Mouse (Mus musculus): ENCODE measurements around the gene Selenoo. TPM values are rescaled to one million over a fixed set of nuclear protein-coding genes. Genes with fewer than 3 reads are reported as not detected.

The Selenoo gene
- polyA plus RNA-seq (2012; rRNA removed) = 33.1 and 38.3 TPM in 2 replicates

DNA sequence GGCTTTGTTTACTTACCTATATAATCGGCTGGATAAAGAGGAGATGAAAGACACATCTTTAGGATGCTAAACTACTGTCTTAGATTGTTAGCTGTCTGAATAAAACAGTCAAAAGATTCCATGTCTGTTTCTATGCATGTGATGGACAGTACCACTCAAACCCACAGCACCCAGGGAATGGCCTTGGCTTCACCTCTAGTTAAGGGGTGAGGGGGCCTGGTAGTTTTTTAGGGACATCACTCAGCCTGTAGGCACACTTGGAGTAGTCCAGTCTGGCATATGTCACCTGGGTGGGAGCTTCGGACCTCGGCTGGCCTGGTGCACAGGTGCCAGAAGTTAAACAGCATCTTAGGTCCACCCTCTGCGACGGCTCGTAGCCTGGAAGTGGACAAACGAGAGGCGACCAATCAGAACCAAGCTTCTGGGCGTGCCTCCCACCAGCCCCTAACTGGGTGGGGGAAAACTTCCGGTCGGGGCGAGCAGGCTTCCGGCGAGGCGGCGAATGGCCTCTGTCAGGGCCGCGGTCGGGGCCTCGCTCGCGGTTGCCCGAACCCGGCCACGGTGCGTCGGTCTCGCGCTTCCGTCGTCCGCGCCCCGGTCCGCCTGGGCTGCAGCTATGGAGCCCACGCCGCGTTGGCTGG is at the start of gene Selenoo:
TSS of gene Selenoo (plus strand) at position 478 of the 641 bp plus-strand sequence.
- DNase-seq (ENCODE audit: extremely low spot score in 1 of 2, low spot score in 1 of 2) = peak; percentile 78 to 93

DNA sequence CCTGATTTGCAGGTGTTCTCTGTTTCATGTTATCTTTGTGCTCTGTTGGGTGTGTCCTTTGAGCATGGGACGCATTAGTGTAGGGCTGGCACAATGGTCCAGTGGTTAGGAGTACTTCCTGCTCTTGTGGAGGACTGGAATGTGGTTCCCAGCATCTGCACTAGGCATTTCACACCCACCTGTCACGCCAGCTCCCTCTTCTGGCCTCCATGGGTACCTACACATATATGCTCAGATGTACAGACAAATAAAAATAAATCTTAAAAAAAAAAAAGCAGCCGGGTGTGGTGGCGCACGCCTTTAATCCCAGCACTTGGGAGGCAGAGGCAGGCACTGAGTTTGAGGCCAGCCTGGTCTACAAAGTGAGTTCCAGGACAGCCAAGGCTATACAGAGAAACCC is 44.5 kb upstream of the Selenoo start:
- no peak for DNase-seq (ENCODE audit: extremely low spot score in 1 of 2, low spot score in 1 of 2)

DNA sequence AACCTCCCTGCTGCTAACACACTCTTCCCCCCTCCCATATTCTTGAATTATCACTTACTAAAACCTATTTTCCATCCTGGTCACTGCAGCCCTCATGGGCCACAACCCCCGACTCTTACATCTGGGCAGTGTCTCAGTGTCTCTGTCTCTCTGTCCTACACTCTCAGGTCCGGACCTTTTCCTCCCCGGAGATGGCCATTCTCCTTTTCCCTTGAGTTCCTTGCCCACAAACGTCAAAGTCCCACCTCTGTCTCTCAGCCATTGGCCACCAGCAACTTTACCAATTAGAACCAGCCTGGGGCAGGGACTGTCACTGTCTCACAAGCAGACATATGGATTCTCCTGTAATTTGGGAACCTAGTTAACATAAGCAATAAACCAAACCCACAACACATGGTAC is 42.5 kb upstream of the Selenoo start:
- DNase-seq (ENCODE audit: extremely low spot score in 1 of 2, low spot score in 1 of 2) = no peak

DNA sequence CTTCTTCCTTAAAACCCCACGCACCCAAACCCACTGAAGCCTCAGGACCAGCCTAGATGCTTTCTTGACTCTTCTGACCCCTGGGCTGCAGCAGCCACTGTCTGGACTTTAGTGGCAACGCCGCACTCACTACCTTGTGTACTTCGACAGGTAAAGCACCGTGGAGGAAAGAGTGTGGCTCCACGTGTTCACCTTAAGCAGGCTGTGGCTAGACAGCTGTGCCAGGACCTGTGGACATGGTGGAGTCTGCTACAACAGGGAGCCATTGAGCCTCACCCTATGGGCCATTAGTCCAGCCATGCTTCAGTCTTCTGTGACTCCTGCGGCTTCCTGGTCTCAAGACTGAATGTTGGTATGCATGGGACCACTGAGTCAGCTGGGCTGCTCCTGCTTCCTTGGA is 34.2 kb upstream of the Selenoo start:
- DNase-seq (ENCODE audit: extremely low spot score in 1 of 2, low spot score in 1 of 2) = no peak

DNA sequence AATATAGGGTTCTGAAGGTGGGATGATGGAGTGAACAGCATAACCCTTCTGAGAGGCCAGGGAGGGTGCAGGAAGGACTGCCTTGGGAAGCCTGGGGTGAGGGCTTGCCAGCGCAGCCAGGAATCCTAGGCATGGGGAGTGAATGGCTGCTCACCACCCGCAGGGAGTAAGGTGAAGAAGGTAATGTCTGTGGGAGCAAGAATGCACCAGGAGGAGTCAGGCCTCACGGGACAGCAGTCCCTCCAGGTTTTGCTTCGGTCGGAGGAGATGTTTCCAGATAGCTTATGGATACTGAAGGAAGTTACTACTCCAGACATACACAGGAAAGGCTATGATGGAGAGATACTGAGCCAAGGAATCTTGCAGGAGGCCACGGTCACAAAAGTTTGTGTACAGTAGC is 30.1 kb upstream of the Selenoo start:
- DNase-seq (ENCODE audit: extremely low spot score in 1 of 2, low spot score in 1 of 2) = no peak

DNA sequence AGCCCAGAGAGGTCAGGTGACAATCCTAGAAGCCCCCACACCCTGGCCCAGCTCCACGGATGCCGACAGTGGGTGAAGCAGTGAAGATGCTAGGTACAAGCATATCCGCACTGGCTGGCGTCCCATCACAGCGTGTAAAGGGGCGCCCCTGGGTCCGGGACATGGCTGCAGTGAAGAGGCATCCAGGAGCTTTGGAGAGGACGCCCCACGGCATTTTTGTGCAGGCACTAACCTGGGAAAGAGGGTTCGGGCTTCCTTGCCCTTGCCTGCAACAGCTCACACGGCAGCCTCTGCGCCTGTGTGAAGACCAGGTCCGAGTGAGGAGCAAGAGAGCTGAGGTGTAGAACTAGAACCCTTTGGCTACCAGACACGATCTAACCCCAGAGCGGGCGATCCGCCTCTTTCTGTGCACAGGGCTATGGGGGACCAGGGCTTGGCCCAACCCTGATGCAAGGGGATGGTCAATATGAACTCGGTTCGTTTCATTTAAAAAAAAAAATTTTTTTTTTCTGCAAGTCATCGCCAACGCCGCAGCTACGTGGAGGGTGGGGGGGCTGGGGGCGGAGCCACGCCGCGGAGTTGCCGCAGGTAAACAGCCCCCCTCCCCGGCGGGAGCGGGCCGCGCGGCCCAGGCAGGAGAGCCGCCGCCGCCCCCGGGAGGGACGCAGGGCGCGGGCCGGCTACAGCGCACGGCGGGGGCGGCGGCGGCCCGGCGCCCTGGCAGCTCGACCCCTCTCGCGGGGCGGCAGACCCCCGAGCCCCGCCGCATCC is 29.5 kb upstream of the Selenoo start, which contains the start of gene Panx2:
TSS of gene Panx2 (plus strand) at position 574 of the 771 bp plus-strand sequence.
- DNase-seq (ENCODE audit: extremely low spot score in 1 of 2, low spot score in 1 of 2) = no peak

DNA sequence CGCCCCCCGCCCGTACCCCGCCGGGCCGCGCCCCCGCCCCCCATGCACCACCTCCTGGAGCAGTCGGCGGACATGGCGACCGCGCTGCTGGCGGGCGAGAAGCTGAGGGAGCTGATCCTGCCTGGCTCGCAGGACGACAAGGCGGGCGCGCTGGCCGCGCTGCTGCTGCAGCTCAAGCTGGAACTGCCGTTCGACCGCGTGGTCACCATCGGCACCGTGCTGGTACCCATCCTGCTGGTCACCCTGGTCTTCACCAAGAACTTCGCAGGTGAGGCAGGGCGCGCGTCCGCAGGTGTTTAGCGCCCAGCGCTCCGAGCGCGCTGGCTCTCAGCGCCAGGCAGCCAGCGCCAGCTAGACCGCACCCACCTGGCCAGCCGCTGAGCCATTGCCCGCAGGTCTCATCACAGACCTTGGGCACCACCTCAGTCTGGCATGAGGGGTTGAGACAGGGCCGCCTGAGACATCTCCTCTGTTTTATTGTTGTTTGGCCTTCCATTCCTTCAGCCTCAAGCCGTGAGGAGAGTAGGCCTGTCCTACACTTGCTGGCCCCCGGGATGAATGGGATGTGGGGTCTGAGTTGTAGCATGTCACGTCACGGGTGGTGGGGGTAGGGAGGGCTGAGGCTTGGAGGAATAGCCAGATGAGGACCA is 28.7 kb upstream of the Selenoo start:
- no peak for DNase-seq (ENCODE audit: extremely low spot score in 1 of 2, low spot score in 1 of 2)

DNA sequence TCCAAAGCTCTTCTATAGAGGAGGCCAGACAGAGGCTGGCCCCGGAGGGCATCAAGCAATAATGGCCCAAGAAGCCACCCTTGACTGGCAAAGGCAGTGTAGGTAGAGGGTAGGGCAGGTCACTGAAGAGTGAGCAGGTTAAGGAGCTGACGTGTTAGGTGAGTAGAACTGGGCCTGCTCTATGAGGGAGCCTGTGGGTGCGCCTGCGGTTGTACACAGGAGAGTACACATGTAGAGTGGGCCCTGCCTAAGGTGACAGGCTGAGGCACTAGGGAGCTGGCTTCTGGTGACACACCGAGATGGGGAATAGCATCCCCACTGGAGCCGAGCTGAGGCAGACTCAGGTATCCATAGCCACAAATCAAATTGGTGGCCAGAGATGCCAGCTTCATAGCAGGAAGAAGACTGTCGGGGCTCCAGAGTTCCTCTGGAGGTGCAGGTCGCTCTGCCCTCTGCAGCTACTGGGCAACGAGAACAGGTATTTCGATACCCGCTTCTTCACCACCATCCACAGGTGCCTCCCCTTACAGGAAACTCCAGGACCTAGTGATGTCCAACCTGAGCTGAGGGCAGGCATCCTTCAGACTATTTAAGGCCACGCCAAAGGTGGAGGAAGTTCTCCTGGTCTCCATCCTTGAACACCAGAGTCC is 27.9 kb upstream of the Selenoo start:
- no peak for DNase-seq (ENCODE audit: extremely low spot score in 1 of 2, low spot score in 1 of 2)

DNA sequence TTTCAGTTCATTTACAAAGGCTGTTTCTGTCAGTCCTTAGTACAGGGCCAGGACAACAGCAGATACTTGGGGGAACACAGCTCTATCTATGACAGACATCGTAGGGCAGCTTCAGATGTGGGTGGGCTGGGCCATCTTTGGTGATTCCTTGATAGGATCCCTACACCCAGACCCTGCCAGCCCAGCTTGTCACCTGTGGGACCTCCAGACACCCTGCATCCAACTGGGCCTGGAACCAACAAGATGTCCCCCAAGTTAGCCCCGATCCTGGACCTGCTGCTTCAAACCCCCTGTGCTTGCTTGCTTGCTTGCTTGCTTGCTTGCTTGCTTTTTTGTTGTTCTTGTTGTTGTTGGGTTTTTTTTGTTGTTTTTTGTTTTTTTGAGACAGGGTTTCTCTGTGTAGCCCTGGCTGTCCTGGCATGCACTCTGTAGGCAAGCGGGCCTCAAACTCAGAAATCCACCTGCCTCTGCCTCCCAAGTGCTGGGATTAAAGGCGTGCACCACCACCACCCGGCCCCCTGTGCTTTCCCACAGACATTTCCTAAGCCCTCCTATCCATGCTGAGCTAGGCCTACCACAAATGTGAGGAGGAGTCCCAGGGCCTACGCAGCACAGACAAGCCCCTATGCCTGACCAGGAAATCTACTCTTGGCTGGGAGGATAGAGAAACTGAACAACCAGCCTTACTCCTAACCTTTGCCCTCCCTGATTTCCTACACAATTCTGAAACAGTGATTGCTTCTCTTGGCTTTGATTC is 26.9 kb upstream of the Selenoo start:
- DNase-seq (ENCODE audit: extremely low spot score in 1 of 2, low spot score in 1 of 2) = no peak

DNA sequence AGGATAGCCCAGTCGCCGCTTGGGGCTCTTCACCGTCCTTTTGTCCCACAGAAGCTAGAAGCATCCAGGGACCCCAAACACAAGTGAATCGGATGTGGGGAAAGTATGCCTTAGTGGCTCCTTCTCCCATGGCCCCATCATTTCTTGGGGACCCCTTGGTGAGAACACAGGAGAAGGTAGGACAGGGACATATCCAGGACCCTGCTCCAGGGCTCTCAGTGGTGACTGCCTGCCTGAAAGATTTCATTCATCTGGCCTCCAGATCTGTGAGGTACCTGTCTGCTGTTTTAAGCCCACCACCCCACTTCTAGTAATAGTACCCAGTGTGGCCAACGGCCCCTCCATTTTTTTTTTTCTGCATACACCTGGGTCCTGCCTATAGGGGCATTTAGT is 26.4 kb upstream of the Selenoo start:
- DNase-seq (ENCODE audit: extremely low spot score in 1 of 2, low spot score in 1 of 2) = no peak

DNA sequence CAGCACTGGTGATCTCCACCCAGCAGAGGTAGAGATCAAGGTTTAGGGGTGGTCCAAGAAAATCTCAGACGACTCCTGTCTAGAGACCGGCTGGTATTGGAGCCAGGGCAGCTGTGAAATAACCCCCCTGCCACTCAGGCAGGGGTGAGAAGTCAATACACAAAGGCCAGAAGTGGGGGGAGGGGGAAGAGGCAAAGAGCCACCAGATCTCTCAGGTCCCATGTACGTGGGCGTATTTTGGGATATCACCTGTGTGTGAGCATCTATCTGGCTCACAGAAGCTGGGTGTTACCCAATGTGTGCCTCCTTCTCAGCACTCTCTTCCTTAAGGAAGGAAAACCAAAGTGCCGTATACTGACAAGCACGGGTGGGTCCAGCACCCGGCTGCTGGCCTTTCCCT is 25.9 kb upstream of the Selenoo start:
- DNase-seq (ENCODE audit: extremely low spot score in 1 of 2, low spot score in 1 of 2) = no peak

DNA sequence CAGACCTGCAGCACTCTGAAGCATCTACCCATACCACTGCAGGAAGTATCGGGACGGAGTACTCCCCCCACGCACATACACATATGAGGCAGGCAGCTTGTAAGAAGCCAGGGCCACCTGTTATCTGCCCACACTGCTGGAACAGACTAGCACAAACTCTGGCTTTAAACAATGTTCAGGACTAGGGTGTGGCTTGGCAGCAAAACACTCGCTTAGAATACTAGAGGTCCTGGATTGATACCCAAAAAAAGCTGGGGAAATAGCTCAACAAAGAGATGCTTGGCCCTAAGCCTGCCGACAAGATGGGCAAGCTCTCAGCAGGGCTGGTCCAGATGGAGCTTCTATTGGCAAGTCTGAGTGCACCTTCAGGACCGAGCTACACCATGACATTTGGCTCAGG is 25.3 kb upstream of the Selenoo start:
- DNase-seq (ENCODE audit: extremely low spot score in 1 of 2, low spot score in 1 of 2) = peak; percentile 56 to 69

DNA sequence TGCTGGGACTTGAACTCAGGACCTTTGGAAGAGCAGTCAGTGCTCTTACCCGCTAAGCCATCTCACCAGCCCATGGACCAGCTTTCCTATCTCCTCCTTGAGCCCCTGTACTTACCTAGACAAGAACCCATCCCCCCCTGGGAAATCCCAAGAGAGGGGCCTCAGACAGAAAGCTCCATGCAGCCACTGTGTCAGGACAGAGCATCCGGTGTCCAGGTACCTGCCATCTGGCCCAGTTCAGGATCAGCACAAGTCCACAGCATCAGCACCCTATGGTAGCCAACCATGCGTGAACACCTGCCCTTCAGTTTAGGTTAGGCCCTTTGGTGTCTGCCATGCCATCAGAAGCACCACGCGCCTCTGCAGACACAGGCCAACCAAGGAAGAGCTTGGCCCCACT is 24.0 kb upstream of the Selenoo start:
- no peak for DNase-seq (ENCODE audit: extremely low spot score in 1 of 2, low spot score in 1 of 2)

DNA sequence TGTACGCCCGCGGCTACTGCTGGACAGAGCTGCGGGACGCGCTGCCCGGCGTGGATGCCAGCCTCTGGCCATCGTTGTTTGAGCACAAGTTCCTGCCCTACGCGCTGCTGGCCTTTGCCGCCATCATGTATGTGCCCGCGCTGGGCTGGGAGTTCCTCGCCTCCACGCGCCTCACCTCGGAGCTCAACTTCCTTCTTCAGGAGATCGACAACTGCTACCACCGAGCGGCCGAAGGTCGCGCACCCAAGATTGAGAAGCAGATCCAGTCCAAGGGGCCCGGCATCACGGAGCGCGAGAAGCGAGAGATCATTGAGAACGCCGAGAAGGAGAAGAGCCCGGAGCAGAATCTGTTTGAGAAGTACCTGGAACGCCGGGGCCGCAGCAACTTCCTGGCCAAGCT is 21.3 kb upstream of the Selenoo start:
- no peak for DNase-seq (ENCODE audit: extremely low spot score in 1 of 2, low spot score in 1 of 2)

DNA sequence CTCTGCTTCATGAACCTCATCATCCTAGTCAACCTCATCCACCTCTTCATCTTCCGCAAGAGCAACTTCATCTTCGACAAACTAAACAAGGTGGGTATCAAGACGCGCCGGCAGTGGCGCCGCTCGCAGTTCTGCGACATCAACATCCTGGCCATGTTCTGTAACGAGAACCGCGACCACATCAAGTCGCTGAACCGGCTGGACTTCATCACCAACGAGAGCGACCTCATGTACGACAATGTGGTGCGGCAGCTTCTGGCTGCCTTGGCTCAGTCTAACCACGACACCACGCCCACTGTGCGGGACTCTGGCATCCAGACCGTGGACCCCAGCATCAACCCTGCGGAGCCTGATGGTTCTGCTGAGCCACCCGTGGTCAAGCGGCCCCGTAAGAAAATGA is 20.7 kb upstream of the Selenoo start:
- no peak for DNase-seq (ENCODE audit: extremely low spot score in 1 of 2, low spot score in 1 of 2)

DNA sequence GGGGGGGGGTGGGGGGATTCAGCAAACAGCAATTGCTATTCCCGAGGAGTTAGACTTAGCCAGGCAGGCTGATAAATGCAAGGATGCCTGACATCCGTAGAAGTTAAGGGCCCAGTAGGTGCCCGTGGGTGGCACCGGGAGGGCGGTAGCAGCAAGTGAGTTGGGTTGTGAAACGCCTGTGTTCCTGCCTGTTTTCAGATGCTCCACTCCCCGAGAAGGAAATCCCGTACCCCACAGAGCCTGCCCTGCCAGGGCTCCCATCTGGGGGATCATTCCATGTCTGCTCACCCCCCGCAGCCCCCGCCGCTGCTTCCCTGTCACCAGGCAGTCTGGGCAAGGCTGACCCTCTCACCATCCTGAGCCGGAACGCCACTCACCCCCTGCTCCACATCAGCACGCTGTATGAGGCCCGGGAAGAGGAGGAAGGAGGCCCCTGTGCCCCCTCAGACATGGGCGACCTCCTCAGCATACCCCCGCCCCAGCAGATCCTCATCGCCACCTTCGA is 19.5 kb upstream of the Selenoo start:
- no peak for DNase-seq (ENCODE audit: extremely low spot score in 1 of 2, low spot score in 1 of 2)

DNA sequence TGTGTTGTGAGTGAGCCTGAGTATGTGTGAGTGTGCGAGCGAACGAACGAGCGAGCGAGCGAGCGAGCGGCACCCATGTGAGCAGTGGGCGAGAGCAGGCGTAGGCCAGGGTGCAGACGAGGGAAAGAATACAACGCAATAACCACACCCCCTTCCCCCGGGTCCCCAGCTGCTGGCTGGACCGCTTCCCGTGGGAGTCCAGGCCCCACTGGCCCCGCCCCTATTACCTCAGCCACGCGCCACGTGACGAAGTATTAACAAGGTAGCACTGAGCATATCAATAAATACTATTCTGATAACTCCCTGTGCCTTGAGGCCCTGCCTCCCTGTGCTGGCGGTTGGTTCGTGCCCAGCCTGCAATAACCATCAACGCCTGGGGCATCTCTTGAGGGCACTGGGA is 18.3 kb upstream of the Selenoo start:
- no peak for DNase-seq (ENCODE audit: extremely low spot score in 1 of 2, low spot score in 1 of 2)

DNA sequence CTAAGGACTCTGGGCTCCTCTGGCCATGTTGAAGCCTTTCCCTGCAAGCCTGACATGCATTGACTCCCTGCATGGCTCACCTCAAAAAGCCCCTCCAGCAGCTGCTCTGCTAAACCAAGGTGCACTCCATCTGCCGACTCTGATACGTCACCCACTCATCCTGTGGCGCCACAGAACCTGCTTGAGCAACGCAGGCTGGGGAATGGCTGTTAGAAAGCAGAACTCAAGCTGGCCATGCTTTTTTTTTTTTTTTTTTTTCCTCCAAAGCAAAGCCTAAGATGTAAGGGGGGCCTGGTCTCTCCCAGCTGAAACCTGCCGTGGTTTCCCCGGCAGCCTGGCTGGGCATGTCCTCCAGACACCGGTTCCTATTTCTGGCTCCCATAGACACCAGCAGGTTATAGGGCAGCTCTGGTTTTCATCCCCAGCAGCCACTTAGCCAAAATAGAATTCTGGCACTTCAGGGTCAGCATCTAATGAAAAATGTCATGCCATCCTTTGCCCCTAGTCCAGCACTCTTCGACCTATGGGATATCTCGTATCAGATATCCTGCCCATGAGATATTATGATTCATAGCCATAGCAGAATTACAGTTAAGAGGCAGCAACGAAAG is 14.8 kb upstream of the Selenoo start:
- DNase-seq (ENCODE audit: extremely low spot score in 1 of 2, low spot score in 1 of 2) = no peak

DNA sequence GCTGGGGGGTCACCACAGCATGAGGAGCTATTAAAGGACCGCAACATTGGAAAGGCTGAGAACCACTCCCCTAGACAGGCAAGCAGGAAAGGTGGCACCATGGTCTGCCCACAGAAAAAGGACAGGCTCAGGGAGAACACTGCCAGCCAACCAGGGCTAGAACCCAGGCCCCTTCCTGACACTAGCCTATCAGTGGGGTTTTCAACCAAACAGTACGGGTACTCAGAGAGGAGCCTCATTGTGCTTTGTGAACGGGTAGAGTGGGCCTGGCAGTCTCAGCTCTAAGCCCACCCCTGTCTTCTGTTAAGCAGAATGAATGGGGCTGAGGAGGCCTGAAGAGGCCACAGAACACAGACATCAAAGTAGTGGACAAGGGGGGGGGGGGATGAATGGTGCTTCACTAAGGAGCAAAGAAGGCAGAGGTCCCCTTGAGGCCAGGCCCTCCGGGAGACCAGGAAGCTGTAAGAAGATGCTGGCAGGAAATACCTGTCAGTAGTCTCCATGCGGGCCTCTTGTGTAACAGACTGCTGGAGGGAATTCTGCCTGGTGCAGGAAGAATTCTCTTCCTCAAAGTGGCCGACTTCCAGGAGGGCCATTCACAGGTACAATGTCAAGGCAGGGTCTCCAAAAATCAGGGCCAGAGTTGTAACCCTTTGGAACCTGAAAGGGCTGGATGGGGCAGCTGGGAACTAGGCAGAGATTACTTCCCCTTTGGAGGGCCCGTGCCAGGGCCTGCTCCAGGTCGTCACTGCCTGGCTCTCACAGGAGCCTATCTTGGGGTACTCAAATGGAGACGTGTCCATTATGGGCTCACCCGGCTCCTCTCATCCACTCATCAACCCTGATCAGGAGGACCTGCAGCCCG is 14.0 kb upstream of the Selenoo start, which contains the start of gene Trabd:
TSS of gene Trabd (plus strand) at position 512 of the 865 bp plus-strand sequence.
- DNase-seq (ENCODE audit: extremely low spot score in 1 of 2, low spot score in 1 of 2) = no peak

All from frontal cortex, adult 2 months (tissue).